Mouse (Mus musculus) heart, embryonic 12.5 days (tissue): ENCODE results near the gene Gm17324. TPM values are rescaled to one million over a fixed set of nuclear protein-coding genes. Genes with fewer than 3 reads are reported as not detected.

Experiments used
- ATAC-seq: fragments of 200-750 bp; cut with Nextera tagmentation; 2 replicates; pipeline ENCODE4 v1.8.0; 2017; ENCODE audit warnings: moderate TSS enrichment, moderate library complexity; ENCODE audit not compliant: insufficient number of reproducible peaks, low FRiP score
- H3K27ac ChIP-seq: fragments of 300-500 bp; sonication (generic); 2 replicates; pipeline ENCODE4 v1.5.1; 2016; ENCODE audit warnings: mild to moderate bottlenecking, moderate library complexity; ENCODE audit not compliant: poor library complexity, severe bottlenecking
- H3K27me3 ChIP-seq: fragments of 300-500 bp; sonication (generic); replicated peaks from 2 replicates; pipeline ENCODE4 v1.6.1; 2016; ENCODE audit warnings: mild to moderate bottlenecking, moderate library complexity
- H3K36me3 ChIP-seq: fragments of 300-500 bp; sonication (generic); 2 replicates; pipeline ENCODE4 v1.6.1; 2016; ENCODE audit warnings: mild to moderate bottlenecking, moderate library complexity
- H3K4me1 ChIP-seq: fragments of 300-500 bp; sonication (generic); replicated peaks from 2 replicates; pipeline ENCODE4 v1.6.1; 2016; ENCODE audit warnings: mild to moderate bottlenecking
- H3K4me2 ChIP-seq: fragments of 300-500 bp; sonication (generic); 2 replicates; pipeline ENCODE4 v1.6.1; 2016; ENCODE audit warnings: mild to moderate bottlenecking, moderate library complexity
- H3K4me3 ChIP-seq: fragments of 300-500 bp; sonication (generic); 2 replicates; pipeline ENCODE4 v1.5.1; 2016; ENCODE audit warnings: mild to moderate bottlenecking
- H3K9ac ChIP-seq: fragments of 300-500 bp; sonication (generic); 2 replicates; pipeline ENCODE4 v1.6.1; 2016; ENCODE audit warnings: mild to moderate bottlenecking, moderate library complexity
- H3K9me3 ChIP-seq: fragments of 300-500 bp; sonication (generic); replicated peaks from 2 replicates; pipeline ENCODE4 v1.6.1; 2016; ENCODE audit warnings: mild to moderate bottlenecking, moderate library complexity
- WGBS: fragments of 180-500 bp; shearing (Covaris S2); methylation state at CpG from one replicate; pipeline ENCODE4 v1.1.7; 2016; 5-methylcytosine and 5-hydroxymethylcytosine counted together
- polyA plus RNA-seq: library from polyadenylated mRNA; unstranded; fragments of >200 nt; fragmentation: Nextera tagmentation; extraction: Ambion mirVana; gene quantifications from 2 replicates; pipeline ENCODE4 v1.2.1, GENCODE M21; 2016

Gene Gm17324
- polyA plus RNA-seq, 1 experiment from 2014 or later, result 0.65 TPM

DNA sequence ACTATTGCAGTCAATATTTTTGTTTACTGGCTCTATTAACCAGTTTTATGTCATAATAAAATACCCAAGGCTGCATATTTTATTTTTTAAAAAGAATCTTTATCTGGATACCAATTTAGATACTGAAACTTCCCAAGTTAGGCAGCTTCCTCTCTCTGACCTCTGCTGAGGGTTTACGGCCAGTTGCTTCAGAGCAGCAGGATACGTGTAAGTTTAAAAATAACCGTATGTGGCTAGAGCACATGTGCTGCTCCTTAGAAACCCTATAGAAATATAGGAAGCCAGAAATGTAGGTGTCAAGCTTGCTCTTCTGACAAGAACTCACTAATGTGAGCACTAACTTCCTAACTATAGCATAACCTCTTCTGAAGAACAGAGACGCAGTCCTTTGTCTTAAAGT, 14.8 kb upstream of the Gm17324 start:
- Histone ChIP-seq H3K36me3 (peaks cover 91% of the 10 kb centered on the region), H3K9ac (no peak overlapping the region), H3K4me3 (no peak overlapping the region), H3K27ac (no peak overlapping the region), H3K4me2 (no peak overlapping the region), H3K27me3 (no peaks in the 10 kb centered on the region), H3K9me3 (no peaks in the 10 kb centered on the region), H3K4me1 (no peaks in the 10 kb centered on the region)
- ATAC-seq, result no peak
- WGBS, result 77% methylated on average over 4 of the region's 4 CpGs

DNA sequence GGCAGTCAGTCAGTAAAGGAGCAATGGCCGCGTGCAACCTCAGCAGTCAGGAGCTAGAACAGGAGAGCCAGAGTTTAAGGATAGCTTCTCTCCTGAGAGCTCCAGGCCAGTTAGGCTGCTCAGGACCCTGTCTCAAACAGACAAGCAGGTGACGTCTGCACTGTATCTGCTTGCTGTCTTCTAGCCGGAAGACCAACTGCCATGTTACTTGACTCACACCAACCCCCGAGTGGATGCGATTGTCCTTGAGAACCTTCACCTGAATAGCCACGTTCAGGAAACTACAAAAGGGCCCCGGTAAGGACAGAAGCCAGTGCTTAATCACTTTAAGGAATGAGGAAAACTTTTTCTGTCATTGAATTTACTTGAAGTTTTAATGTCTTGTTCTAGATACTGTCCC, 8.4 kb upstream of the Gm17324 start:
- Histone ChIP-seq H3K27me3 (no peaks in the 10 kb centered on the region), H3K9ac (no peak overlapping the region), H3K27ac (no peak overlapping the region), H3K4me2 (no peak overlapping the region), H3K4me1 (no peaks in the 10 kb centered on the region), H3K9me3 (no peaks in the 10 kb centered on the region), H3K36me3 (peaks cover 81% of the 10 kb centered on the region), H3K4me3 (no peak overlapping the region)
- ATAC-seq, result no peak
- WGBS, result 88% methylated on average over 8 of the region's 8 CpGs

DNA sequence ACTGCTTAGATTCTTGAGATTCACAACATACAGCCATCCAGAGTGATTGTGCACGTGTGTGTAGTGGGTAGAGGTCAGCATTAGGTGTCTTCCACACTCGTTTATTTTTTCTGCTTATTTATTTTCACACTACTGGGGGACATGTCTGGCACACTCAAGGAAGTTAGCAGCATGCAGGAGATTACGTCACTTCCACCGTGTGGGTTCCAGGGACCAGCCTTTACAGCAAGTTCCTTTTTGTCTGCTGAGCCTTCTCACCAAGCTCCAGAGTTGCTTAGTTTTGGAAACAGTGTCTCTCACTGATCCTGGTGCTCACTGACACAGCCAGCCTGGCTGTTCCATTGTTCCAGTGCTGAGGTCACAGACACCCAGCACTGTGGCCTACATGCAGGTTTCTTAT, 2.8 kb upstream of the Gm17324 start:
- Histone ChIP-seq H3K4me1 (peaks cover 9% of the 10 kb centered on the region), H3K27ac (no peak overlapping the region), H3K9ac (no peak overlapping the region), H3K36me3 (peaks cover 39% of the 10 kb centered on the region), H3K27me3 (peaks cover under 1% of the 10 kb centered on the region; the same call in 1 of the 2 replicates), H3K9me3 (no peaks in the 10 kb centered on the region), H3K4me2 (no peak overlapping the region), H3K4me3 (no peak overlapping the region)
- WGBS, result 69% methylated on average over 4 of the region's 4 CpGs
- no peak for ATAC-seq

DNA sequence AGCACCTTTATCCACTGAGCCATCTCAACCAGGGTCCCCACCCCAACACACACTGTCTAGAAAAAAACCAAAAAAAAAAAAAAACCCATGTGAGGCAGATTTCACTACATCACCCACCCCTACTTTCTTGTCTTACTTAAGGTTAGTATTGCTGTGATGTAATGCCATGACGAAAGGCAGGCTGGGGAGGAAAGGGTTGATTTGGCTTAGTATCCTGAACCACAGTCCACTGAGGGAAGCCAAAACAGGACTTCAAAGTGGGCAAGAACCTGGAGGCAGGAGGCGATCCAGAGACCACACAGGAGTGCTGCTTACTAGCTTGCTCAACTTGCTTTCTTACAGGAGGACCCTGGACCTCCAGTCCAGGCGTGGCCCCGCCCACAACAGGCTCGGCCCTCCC, 1.8 kb upstream of the Gm17324 start:
- peaks cover 8% of the 10 kb centered on the region; the same call in 1 of the 2 replicates for H3K27me3 ChIP-seq
- peaks cover 33% of the 10 kb centered on the region for H3K36me3 ChIP-seq
- H3K9me3 ChIP-seq, result no peaks in the 10 kb centered on the region
- no peak overlapping the region for H3K9ac ChIP-seq
- no peak for ATAC-seq
- H3K4me2 ChIP-seq, result no peak overlapping the region
- no peak overlapping the region for H3K27ac ChIP-seq
- H3K4me3 ChIP-seq, result no peak overlapping the region
- WGBS, result 70% methylated on average over 5 of the region's 5 CpGs
- peaks cover 9% of the 10 kb centered on the region for H3K4me1 ChIP-seq

DNA sequence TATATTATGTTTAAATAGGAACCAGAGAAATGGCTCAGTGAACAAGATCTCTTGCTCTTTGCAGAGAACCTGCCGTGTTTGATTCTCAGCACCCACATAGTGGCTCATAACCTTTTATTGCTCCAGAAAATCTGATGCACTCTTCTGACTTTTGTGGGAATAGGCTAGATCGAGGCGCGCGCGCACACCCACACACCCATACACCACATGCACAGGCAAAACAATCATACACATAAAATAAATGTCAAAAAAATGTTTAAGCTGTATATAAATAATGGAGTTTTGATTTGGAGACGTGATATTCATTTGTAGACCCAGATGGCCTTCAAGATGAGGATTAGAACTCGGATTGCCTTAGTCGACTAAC, 997 bp downstream of the Gm17324 start:
- H3K4me2 ChIP-seq, result peak overlapping the region; percentile 73
- peaks cover 15% of the 10 kb centered on the region for H3K4me1 ChIP-seq
- ATAC-seq, result no peak
- no peak overlapping the region for H3K27ac ChIP-seq
- peak overlapping the region; percentile 77 for H3K4me3 ChIP-seq
- H3K9me3 ChIP-seq, result no peaks in the 10 kb centered on the region
- peaks cover 9% of the 10 kb centered on the region for H3K36me3 ChIP-seq
- WGBS, result 26% methylated on average over 9 of the region's 9 CpGs
- H3K27me3 ChIP-seq, result peaks cover 30% of the 10 kb centered on the region
- H3K9ac ChIP-seq, result peak overlapping the region; percentile 83

DNA sequence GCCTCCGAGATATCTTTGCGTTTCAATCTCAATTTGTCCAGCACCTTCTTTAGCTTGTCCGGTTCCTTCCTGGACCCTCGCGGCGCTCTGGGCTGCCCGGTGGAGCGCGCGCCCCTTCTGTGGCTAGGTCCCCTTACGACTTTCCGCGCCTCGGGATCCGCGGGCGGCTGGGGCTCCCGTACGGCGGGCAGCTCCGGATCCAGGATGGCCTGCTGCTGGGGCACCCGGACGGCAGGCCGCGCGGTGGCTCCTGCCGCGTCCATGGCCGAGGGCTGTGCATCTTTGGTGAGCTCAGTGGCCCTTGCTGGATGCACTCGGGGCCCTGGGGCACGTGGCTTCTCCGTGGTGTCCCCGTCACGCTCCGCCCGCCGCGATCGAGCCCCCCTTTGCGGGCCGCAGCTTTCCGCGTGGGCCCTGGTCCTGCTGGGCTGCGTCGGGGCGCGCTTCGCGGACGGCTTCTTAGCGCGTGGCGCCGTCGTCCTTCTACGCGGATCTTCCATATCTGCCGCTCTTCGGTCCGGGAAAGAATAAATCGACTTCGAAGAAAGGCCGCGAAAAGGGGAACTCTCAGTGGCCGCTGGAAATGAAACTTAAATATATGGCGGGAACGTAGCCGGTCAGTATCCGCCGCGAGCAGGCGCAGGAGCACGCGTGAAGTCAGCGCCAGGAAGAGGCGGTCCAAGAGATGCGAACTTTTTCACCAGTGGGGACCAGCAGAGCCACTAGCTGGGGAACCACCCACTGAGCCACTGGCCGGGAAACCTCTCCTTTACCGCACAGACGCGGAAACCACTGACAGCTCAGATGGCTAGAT, 5.8 kb downstream of the Gm17324 start, which contains the start of gene Cgas:
Gene Cgas (minus strand): TSS at position 659 of the 814 bp plus-strand sequence.
- peak; percentile 53; the same call in 1 of the 2 replicates for ATAC-seq
- H3K4me1 ChIP-seq, result peaks cover 11% of the 10 kb centered on the region; the same call in 1 of the 2 replicates
- H3K36me3 ChIP-seq, result no peaks in the 10 kb centered on the region
- H3K9ac ChIP-seq, result peak within 1 kb of the TSS; percentile 67
- H3K27ac ChIP-seq, result no peak within 1 kb of the TSS
- WGBS, result under 1% methylated on average over 81 of the region's 81 CpGs
- H3K27me3 ChIP-seq, result peaks cover 70% of the 10 kb centered on the region
- peak within 1 kb of the TSS; percentile 58 for H3K4me3 ChIP-seq
- H3K9me3 ChIP-seq, result no peaks in the 10 kb centered on the region
- H3K4me2 ChIP-seq, result peak within 1 kb of the TSS; percentile 90

DNA sequence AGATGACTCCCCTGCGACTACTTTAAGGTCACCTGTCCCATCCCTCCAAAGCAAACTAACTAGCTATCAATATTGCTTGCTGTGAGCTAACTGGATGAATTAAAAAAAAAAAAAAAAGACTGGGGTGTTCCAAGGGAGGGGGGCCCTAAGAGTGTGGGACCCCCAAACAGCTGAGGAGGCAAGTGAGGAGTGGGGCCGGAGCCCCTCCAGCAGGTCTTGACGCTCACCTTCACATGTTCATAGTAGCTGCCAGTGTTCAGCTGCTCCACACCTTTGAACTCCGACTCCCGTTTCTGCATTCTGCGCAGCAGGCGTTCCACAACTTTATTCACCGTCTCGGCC, 6.4 kb downstream of the Gm17324 start:
- peaks cover 11% of the 10 kb centered on the region; the same call in 1 of the 2 replicates for H3K4me1 ChIP-seq
- H3K4me3 ChIP-seq, result peak overlapping the region; percentile 58
- no peaks in the 10 kb centered on the region for H3K9me3 ChIP-seq
- peaks cover 70% of the 10 kb centered on the region for H3K27me3 ChIP-seq
- H3K4me2 ChIP-seq, result peak overlapping the region; percentile 90
- peak overlapping the region; percentile 67 for H3K9ac ChIP-seq
- WGBS, result 6% methylated on average over 9 of the region's 9 CpGs
- ATAC-seq, result no peak; the same call in 1 of the 2 replicates
- H3K27ac ChIP-seq, result no peak overlapping the region
- no peaks in the 10 kb centered on the region for H3K36me3 ChIP-seq

DNA sequence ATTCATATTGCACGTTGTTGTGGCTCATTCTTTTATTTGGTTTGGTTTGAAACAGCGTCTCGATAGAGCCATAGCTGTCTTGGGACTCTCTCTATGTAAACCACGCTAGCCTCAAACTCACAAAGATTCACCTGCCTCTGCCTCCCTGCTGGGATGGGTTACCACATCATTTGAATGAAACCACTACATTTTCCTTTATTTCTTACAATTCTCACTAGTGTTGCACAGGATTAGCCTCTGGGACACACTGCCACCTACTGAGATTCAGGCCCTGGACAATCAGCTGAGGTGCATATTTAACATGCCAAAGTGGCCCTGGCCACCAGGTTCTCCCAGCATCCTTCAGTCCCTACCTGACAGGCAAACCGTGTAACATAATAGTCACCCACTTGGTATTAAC, 9.2 kb downstream of the Gm17324 start:
- no peaks in the 10 kb centered on the region for H3K9me3 ChIP-seq
- H3K27me3 ChIP-seq, result peaks cover 58% of the 10 kb centered on the region
- no peak for ATAC-seq
- peaks cover 11% of the 10 kb centered on the region; the same call in 1 of the 2 replicates for H3K4me1 ChIP-seq
- no peak overlapping the region for H3K27ac ChIP-seq
- H3K9ac ChIP-seq, result no peak overlapping the region
- no peak overlapping the region for H3K4me3 ChIP-seq
- WGBS, result 54% methylated on average over 5 of the region's 5 CpGs
- H3K36me3 ChIP-seq, result no peaks in the 10 kb centered on the region
- H3K4me2 ChIP-seq, result no peak overlapping the region

DNA sequence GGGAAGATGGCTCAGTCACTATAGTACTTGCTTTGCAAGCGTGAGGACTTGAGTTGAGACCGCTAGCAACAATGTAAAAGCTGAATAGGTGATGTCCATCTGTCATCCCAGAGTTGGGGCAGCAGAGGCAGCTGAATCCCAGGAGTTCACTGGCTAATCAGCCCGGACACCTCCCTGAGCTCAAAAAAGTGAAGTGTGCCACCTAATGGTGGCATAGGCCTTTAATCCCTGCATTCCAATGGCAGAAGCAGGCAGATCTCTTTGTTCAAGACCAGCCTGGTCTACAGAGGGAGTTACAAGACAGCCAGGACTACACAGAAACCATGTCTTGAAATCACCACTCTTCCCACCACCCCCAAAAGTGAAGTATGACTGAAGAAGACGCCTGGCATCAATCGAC, 16.1 kb downstream of the Gm17324 start:
- H3K27me3 ChIP-seq, result peaks cover 12% of the 10 kb centered on the region
- no peak for ATAC-seq
- no peak overlapping the region for H3K4me3 ChIP-seq
- H3K27ac ChIP-seq, result no peak overlapping the region
- WGBS, result 80% methylated on average over 5 of the region's 5 CpGs
- H3K36me3 ChIP-seq, result no peaks in the 10 kb centered on the region
- no peak overlapping the region for H3K9ac ChIP-seq
- H3K4me1 ChIP-seq, result peaks cover 9% of the 10 kb centered on the region
- no peak overlapping the region for H3K4me2 ChIP-seq
- H3K9me3 ChIP-seq, result no peaks in the 10 kb centered on the region

DNA sequence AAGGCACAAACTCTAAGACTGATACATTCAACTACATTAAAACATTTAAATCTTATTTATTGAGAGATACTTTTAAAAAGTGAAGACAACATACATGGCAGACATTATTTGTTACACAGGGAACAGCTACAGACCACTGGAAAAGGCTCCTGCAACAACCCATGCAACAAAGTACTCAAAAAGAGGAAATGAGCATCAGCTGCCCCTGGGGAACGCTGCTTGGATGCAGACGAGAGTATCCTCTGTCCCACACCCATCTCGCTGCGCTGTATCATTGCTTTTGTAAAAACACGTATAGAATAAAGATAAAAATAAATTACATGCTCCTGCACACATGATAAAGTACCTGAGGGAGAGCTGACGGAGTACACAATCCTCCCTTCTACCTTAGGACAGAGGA, 18.1 kb downstream of the Gm17324 start:
- peaks cover 8% of the 10 kb centered on the region for H3K27me3 ChIP-seq
- no peak for ATAC-seq
- H3K4me3 ChIP-seq, result no peak overlapping the region
- H3K9ac ChIP-seq, result no peak overlapping the region
- no peak overlapping the region for H3K27ac ChIP-seq
- H3K4me1 ChIP-seq, result peaks cover 10% of the 10 kb centered on the region
- no peaks in the 10 kb centered on the region for H3K36me3 ChIP-seq
- H3K9me3 ChIP-seq, result no peaks in the 10 kb centered on the region
- no peak overlapping the region for H3K4me2 ChIP-seq
- 77% methylated on average over 6 of the region's 6 CpGs for WGBS

DNA sequence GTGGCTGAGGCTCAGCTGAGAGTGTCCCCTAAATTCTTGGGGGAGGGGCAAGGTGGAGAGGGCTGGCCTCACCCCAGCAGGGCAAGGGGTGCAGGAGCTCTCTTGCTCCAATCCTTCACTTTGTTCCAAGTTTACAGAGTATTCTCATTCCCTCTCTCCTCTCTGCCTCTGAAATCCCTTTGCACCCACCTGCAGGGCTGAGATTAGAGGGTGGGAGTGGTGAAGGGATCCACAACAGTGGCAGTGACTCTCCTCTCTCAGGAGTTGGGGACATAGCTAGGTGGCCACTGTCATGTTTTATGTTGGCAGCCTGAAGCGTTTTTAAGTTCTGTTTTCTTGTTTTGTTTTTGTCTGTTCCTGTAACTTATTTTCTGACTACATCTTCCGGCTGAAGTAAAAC, 19.0 kb downstream of the Gm17324 start:
- H3K4me3 ChIP-seq, result no peak overlapping the region
- 61% methylated on average over 2 of the region's 2 CpGs for WGBS
- peaks cover 10% of the 10 kb centered on the region for H3K4me1 ChIP-seq
- H3K4me2 ChIP-seq, result no peak overlapping the region
- H3K27me3 ChIP-seq, result peaks cover 8% of the 10 kb centered on the region
- H3K9ac ChIP-seq, result no peak overlapping the region
- no peaks in the 10 kb centered on the region for H3K36me3 ChIP-seq
- H3K27ac ChIP-seq, result no peak overlapping the region
- no peak for ATAC-seq
- H3K9me3 ChIP-seq, result no peaks in the 10 kb centered on the region
